Mouse (Mus musculus): ENCODE data around the gene Hist3h2a.

Hist3h2a gene

DNA sequence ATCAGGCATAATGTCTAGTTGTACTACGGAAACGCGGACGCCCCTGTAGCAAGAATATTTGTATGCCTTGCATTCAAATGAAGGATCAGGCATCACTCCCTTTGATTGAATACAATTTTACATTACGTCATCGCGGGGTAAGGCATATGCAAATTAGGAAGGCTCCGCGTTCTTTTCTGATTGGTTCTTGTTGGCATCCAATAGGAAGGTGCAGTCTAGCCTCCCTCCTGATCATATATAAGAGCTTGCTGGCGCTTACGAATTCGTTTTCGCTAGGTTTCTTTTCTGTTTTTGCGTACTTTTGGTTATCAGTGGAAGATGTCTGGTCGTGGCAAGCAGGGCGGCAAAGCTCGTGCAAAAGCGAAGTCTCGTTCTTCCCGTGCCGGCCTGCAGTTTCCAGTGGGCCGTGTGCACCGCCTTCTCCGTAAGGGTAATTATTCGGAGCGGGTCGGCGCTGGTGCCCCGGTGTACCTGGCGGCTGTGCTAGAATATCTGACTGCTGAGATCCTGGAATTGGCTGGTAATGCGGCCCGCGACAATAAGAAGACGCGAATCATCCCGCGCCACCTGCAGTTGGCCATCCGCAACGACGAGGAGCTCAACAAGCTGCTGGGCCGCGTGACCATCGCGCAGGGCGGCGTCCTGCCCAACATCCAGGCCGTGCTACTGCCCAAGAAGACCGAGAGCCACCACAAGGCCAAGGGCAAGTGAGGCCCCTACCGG lies at the start of gene Hist3h2a, which contains the start of gene Trim17:
Gene Hist3h2a, plus strand, starts transcription at position 266 of the 723 bp plus-strand sequence.
Gene Trim17, plus strand, starts transcription at position 266 of the 723 bp plus-strand sequence.
- DNase-seq (ENCODE audit: low spot score) = peak; percentile 71

DNA sequence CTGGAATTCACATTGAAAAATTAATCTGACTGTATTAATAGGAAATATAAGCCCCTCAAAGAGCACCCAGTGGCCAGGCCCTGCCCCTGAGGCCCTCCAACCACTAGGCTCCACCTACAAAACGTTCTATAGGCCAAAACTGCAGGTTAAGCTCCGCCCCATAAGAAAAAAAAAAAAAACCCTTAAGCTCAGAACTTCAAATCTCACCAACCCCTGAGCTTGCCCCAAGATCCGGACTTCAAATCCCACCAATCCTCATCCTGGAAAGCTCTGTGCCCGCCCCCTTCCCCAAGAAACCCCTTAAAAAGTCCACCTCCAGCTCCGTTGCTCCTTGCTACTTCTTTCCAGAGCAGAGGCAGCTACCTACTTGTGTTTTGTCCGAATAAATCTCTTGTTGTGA lies 49.6 kb upstream of the Hist3h2a start:
- DNase-seq (ENCODE audit: low spot score) = no peak

DNA sequence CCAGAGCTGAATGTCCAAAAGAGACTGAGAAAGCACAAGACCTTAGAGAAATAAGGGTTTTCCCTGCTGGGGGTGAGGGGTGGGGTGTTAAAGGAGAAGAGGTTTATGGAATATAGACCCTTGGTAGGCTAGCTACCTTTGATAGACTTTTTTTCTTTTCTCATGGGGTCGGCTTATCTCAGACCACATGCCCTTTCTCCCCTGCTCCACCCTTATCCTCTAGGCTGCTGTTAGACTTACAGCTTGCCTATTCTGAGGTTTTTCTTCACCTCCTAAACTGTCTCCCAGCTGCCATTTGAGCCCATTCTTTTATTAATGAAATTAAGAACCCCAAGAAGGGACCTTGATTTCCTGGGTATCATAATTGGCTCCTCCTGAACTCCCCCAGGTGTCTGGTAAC lies 40.7 kb upstream of the Hist3h2a start:
- no peak for DNase-seq (ENCODE audit: low spot score)

DNA sequence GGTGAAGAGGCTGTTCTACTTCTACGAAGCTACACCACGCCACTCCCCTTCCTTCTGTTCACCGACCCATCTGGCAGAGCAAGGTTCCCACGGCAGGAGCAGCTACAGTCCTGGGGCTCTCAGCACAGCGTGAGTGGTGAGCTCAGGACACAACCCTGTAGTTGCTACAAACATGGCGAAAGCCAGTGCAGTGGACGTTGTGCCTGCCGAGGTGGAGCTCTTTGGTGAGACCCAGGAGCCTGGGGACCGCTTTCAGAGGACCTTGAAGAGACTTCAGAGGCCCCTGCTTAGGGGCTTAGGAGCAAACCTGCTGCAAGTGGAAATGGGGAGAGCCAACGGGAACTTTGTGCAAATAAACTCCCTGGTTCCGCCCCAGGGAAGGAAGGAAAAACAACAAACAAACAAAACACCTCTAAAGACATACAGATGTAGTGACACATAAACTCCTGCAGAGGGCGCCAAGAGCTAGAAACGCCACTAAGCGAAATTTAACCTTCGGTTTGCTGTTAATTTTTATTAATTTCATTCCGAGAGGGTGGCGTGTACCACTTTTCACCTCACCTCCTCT lies 39.9 kb upstream of the Hist3h2a start:
- DNase-seq (ENCODE audit: low spot score) = peak; percentile 7

DNA sequence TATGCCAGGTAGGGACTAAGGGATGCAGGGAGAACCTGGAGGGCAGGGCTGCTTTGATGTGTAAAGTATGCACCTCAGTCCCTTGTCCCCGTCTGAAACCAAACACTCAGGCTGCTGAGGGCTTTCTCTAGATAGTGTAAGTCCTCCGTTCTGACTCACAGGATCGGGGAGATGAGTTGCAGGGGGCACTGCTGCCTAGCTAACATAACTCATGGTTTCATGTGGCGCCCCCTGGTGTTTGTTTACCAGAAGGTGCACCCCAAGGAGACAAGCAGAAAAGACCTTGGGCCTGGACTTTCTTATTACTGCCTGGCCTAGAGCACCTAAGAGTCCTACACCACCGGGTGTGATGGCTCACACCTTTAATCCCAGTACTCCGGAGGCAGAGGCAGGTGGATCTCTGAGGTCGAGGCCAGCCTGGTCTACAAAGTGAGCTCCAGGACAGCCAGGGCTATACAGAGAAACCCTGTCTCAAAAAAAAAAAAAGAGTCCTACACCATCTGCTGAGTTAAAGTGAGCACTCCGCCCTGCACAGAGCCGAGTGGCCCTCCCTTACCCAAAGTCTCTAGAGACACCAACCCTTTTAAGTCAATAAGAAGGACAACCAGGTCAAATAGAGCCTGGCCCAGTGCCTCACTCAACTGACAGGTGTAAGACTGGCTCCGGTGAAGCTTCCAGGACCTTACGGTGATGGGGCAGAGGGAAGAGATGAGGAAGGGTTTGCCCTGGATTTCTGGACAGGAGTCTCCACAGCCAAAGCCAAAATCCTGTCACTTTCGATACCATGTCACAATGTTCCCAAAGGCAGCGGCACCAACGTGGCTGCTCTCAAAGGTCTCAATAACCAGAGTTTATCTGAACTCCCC lies 37.4 kb upstream of the Hist3h2a start:
- peak; percentile 42 for DNase-seq (ENCODE audit: low spot score)

DNA sequence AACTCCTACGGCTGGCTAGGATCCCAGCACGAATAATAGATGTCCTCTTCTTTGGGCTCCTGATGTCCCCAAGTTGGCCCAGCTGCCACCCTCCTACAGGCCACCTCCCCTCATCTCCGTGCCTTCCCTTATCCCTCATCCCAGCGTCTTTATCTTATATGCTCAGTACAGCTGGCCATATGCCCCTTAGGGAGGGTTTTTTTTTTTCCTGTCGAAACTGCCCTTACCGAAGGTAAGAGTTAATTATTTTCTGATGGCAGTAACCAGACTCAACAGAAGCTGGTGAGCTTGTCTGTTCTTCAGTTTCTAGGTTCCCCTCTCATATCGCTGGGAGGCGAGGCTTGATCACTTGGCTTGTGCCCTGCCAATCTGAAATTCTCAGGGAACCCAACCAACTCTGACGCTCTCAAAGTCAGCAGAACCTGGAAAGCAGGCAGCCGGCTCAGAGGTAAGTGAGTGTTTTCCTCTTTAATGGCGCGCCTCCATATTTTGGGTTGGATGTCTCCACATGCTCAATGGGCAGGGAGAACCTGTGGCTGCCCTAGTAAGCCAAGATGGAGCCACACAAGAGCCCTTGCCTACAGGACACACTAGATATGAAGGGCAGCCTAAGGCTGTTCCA lies 36.6 kb upstream of the Hist3h2a start, which contains the start of gene Btnl10:
Gene Btnl10, plus strand, starts transcription at position 164 of the 622 bp plus-strand sequence.
- no peak for DNase-seq (ENCODE audit: low spot score)

DNA sequence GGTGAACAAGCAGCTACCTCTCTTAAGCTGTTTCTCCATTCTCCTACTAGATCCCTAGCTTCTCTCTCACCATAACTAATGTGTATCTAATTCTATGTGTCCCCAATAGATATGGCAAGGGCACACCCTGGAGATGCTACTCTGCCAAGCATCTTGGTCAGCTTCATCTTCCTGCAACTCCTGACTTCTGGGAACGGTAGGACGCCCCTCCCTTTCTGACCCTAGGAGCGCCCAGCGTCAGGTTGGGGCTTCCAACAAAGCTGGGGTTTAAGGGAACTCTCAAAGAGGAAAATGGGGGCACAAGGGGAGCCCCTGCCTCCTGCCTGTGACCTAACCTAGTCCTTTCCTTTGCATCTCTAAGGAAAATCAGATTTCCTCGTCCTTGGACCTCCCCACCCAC lies 35.7 kb upstream of the Hist3h2a start:
- DNase-seq (ENCODE audit: low spot score) = no peak

DNA sequence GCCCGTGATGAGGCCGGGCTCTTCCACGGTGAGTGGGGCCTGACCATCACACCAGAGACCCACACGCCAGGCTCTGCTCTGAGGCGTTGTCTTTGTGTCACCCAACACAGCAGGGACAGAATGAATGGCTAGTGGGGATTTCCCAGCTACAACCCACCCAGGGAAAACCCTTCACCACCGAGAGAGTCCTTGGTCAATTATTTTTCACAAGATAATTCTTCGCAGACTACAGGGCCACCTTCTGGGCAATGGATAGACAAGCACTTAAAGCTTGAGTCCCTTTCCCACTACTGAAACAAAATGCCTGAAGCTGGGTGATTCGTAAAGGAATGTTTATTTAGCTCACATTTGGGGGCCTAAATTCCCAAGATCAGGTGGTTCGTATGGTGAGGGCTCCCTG lies 32.1 kb upstream of the Hist3h2a start:
- no peak for DNase-seq (ENCODE audit: low spot score)

DNA sequence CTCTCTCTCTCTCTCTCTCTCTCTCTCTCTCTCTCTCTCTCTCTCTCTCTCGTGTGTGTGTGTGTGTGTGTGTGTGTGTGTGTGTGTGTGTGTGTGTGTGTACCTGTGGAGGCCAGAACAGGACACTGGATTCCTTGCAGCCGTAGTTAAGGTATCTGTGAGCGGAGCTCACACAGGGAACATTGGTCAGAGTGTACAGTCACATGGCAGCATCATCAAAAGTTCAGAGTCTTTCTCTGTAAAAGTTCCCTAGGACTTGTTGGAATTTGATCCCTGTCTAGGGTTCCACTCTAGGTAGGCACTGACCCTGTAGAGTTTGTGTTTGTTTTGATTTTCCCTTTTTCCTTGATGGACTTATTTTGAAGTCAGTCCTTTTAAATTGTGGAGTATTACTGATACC lies 27.8 kb upstream of the Hist3h2a start:
- DNase-seq (ENCODE audit: low spot score) = no peak

DNA sequence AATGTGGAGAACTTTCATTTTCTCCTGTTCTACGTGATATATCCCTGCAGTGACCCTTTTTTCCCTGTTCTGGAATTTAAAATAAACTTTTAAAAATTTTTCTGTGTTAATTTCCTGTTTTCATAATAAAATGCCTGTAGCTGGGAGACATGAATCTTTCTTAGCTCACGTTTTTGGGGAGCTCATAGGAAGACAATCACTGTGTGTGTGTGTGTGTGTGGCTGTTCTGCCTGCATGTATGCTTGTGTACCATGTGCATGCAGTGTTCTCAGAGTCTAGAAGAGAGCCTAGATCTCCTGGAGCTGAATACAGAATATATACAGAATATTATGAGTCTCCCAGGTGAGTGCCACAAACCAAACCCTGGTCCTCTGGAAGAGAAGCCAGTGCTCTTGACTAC lies 27.4 kb upstream of the Hist3h2a start:
- no peak for DNase-seq (ENCODE audit: low spot score)

DNA sequence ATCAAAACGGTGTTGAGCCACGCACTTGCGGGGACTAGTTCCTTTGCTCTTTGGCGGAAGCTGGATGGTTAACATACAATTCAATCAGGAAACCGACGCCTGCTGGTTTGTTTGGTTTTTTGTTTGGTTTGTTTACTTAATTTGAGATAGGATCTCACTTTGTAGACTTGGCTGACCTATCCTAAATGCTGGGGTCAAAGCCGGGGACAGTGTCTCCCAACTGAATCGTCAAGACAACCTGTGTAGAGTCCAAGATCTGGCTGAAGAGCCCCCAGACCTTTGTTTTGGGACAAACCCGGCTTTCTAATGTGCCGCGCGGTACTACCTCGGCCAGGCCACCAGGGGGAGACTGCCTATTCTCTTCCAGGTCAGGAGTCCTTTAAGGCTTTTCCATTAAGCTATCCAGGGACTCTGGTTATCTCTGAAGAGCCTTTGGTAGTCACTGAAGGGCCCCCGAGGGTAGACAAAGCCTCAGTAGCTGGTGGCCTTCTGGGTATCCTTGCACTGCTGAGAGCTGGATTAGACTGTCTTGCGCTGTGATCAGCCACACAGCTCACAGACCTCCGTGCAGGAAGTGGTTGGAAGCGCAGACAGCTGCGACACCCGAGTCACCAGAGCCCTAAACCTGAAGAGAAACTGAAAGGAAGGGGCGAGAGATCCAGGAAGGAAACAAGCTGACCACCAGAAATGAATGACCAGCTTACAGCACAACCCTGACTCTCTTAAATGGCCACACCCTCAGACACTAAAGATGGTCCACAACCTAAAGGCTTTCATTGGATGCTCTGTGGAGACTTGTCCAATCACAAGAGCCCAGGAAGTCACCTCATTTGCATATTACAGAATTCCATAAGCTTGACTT lies 26.5 kb upstream of the Hist3h2a start:
- DNase-seq (ENCODE audit: low spot score) = peak; percentile 35

DNA sequence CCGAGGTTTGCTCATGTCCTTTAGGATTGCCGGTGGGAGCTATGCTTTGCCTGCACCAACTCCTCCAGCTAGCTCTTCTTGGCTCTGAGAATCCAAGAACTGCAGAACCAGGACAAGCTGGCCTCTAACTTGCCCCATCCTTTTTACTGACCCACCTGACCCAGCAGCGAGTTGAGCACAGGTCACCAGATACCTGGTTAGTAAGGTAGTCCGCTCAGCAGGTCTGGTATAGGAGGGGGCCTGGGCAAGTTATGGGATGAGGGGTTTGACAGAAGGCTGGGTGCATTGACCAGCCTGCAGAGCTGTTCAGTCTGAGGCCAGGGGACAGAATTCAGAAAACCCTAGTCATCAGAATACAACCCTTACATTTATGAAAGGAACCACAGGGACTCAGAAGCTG lies 25.4 kb upstream of the Hist3h2a start:
- DNase-seq (ENCODE audit: low spot score) = no peak

DNA sequence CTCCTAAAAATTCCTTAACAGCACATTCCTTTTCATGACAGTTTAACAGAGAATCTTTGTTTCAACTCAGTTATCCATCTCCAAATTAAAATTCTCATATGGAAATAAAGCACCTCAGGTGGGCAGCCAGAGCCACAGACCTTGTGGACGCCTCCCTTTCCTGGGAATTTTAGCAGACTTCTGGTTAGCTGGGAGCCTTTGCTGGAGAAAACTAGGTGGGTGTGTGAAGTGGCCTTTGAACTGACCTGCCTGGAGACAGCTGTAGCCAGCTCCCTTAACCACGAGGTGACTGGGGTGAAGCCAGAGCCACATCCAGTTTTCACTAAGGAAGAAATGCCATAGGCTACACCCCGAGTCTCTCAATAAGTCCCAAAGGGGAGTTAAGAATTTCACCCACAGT lies 24.8 kb upstream of the Hist3h2a start:
- no peak for DNase-seq (ENCODE audit: low spot score)

DNA sequence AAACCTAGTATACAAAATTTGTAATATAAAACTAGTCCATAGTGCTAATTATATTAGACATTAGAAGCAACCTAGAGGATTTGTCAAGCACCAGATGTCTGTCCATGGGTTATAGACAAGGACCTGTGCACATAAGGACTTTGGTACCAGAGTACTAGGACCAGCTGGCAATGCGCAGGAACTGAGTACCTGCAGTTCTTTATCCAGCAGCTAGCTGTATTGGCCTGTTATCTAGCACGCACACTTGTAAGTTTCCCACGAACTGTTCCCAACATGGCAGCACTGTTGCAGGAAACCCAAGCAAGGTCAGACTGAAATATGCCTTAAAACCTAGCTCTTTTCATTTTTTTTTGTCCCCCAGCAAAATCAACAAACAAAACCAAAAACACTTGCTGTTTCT lies 24.2 kb upstream of the Hist3h2a start:
- no peak for DNase-seq (ENCODE audit: low spot score)

DNA sequence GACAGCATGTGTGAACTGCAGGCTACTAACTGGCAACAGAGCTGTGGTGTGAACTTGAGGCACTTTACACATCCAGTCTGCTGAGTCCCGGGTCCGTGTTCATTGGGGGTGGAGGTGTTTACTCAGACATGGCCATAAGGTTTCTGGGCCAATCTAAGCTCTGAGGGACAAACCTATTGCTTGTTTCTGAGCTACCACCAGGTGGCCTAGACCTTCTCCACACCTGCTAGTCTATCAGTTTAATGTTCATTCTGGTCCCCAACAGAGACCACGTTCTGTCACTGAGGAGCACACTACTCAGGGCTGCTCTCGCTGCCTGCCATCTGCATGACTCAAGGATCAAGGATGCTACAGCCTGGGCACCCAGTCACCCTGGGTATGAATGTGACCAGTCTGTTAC lies 22.9 kb upstream of the Hist3h2a start:
- DNase-seq (ENCODE audit: low spot score) = no peak

DNA sequence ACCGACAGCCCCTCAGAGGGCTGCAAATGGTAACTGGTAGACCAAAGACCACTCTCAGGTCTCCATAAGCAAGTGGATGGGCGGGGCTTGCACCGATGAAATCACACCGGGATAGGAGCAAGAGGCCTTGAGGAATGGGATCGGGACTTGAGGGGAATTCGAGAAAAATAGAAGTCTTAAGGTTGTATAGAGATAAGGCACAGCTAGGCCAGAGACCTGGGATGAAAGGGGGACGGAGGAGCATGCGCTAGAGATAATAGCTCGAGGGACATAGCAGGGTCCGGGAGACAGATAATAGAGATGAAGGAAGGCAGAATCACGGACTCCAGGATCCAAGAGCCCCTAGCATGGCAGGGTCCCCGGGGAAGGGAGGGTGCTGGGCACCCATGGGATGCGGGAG lies 16.6 kb upstream of the Hist3h2a start:
- no peak for DNase-seq (ENCODE audit: low spot score)

DNA sequence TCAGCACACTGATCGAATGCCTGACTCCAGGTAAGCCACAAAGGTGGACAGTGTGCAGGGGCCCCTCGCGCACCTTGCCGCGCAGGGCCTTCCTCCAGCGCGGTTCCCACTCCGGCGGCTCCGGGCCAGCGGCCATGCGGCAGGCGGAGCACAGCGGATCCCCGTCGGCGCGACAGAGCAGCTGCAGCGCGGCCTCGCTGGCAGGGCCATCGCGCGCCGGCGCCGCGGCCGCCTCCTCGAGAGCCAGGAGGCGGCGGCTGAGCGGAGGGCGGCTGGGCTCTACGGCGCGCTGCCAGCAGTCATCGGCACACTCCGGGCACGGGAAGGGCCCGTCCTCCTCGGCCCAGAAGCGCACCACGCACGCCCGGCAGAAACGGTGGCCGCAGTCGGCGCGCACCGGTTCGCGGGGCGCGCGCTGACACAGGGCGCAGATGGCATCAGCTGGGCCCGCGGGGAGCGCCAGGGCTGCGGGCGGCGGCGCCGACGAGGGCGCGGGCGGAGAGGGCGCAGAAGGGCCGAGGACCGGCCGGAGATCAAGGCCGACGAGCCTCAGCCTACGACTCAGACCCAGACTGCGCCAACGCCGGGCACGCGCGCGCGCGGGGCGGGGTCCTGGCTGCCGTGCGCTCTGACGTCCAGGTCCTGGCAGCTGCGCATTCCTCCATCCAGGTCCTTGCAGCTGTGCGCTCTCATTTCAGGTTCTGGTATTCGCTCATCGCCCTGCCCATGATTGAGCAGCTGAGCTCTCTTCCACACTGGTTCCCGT lies 16.0 kb upstream of the Hist3h2a start, which contains the start of gene Rnf187:
Gene Rnf187, minus strand, starts transcription at position 595 of the 766 bp plus-strand sequence.
- peak; percentile 90 for DNase-seq (ENCODE audit: low spot score)

DNA sequence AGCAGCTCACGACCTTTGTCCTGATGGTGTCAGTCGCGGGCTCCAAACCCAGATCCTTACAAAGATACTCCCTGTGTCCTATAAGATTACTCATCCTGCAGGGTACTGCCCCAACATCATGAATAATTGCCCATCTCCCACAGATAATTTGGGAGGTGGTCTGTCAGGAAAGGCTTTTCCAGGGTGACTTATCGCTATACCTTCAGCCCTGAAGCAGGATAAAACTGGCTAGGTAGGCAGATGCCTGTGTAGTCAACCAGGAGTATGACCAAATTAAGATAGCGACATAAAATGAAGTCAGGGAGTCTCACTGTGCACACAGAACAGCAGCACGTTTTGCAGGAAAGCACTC lies 15.4 kb upstream of the Hist3h2a start:
- no peak for DNase-seq (ENCODE audit: low spot score)

DNA sequence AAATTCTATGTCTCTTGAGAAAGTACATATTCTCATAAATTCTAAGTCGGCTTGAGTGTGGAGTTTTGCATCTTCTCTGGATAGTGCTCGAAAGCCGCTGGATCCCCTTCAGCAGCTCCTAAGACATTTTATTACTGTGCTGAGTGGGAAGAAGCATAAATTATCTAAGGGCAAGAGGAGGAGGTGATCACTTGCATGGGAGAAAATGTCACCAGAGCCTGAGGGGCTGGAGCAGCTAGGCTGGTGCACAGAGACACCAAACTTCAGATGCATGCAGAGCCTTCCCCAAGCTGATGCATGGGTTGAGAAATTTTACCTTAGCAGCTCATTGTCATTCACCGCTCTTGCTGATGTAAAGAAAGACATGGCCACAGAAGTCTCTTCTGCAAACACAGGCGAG lies 10.3 kb upstream of the Hist3h2a start:
- no peak for DNase-seq (ENCODE audit: low spot score)

DNA sequence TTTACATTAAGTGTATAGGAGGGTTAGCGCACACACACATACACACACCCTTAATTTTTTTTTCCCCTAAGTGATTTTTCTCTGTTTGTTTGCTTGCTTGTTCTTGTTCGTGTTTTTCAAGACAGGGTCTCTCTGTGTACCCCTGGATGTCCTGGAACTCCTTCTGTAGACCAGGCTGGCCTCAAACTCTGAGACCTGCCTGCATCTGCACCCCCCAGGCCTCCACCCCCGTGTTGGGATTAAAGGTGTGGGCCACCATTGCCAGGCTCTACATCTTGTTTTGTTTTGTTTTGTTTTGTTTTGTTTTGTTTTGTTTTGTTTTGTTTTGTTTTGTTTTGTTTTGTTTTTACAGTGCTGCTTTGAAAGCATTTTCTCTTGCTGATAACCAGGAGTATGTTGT lies 7.2 kb upstream of the Hist3h2a start:
- no peak for DNase-seq (ENCODE audit: low spot score)

All from urinary bladder, postnatal 25 days (tissue).